Mouse (Mus musculus) ZHBTc4 (cell line): ENCODE results near the gene Gm12886.

Experiments
- DNase-seq: peaks from one replicate; pipeline ENCODE4 v3.0.0-alpha.2; 2011; ENCODE audit warnings: low read depth, low spot score

Gene Gm12886

GRCm38 (mm10) chr4:121422999-121423398 is at the start of gene Gm12886:
Gene Gm12886, minus strand, starts transcription at chr4:121423099.
- DNase-seq = no peak
